Mouse (Mus musculus) CH12.LX (cell line): ENCODE results near the gene Ppil1. TPM values are rescaled to one million over a fixed set of nuclear protein-coding genes. Genes with fewer than 3 reads are reported as not detected.

ENCODE experiments used
- DNase-seq: peaks from one replicate; pipeline ENCODE4 v3.0.0-alpha.2; 2013; ENCODE audit errors: extremely low read depth
- H3K27ac ChIP-seq: 2 replicates; pipeline ENCODE4 v1.5.1; 2012; ENCODE audit warnings: low read depth, mild to moderate bottlenecking, control low read depth, moderate library complexity; ENCODE audit not compliant: insufficient read depth
- H3K27me3 ChIP-seq: replicated peaks from 2 replicates; pipeline ENCODE3; 2012; ENCODE audit warnings: inconsistent platforms
- H3K36me3 ChIP-seq, 2 experiments: replicated peaks in 1 of 2; 2 replicates each; pipeline versions ENCODE3 to v1.6.1; 2012; ENCODE audit warnings: inconsistent platforms in 1 of 2, low read length in 1 of 2, mild to moderate bottlenecking in 1 of 2, mixed read lengths in 1 of 2, moderate library complexity in 1 of 2; ENCODE audit not compliant: control insufficient read depth in 1 of 2, insufficient read depth in 1 of 2
- H3K4me1 ChIP-seq, 2 experiments: 2 replicates each; pipeline ENCODE4 v1.6.1; 2012; ENCODE audit warnings: inconsistent platforms in 1 of 2, moderate library complexity in 1 of 2; ENCODE audit not compliant: insufficient read depth in 2 of 2, control insufficient read depth in 1 of 2
- H3K4me2 ChIP-seq: 2 replicates; pipeline ENCODE4 v1.6.1; 2012; ENCODE audit warnings: low read depth, mild to moderate bottlenecking, control low read depth; ENCODE audit not compliant: poor library complexity, insufficient read depth, severe bottlenecking
- H3K4me3 ChIP-seq, 3 experiments: fragments of 150-350 bp in 1 of 3; sonication (generic) in 1 of 3; replicated peaks in 1 of 3; 2 replicates each; pipeline versions ENCODE3 to v1.5.1; 2011 to 2012; ENCODE audit warnings: low read depth in 2 of 3, low read length in 2 of 3, mild to moderate bottlenecking in 2 of 3, moderate library complexity in 2 of 3, control low read depth in 1 of 3, improper control_type of control experiment in 1 of 3, inconsistent platforms in 1 of 3, mixed read lengths in 1 of 3; ENCODE audit not compliant: poor library complexity in 1 of 3
- H3K79me2 ChIP-seq: replicated peaks from 2 replicates; pipeline ENCODE4 v1.6.1; 2012; ENCODE audit warnings: mild to moderate bottlenecking, moderate library complexity; ENCODE audit not compliant: control insufficient read depth, poor library complexity, insufficient read depth, severe bottlenecking; ENCODE audit errors: extremely low read depth
- H3K9ac ChIP-seq: 2 replicates; pipeline ENCODE4 v1.6.1; 2012; ENCODE audit warnings: low read depth, mild to moderate bottlenecking, control low read depth, moderate library complexity; ENCODE audit not compliant: insufficient read depth
- H3K9me3 ChIP-seq: replicated peaks from 2 replicates; pipeline ENCODE3; 2012; ENCODE audit warnings: low read length, inconsistent platforms, mixed read lengths
- CTCF ChIP-seq, 2 experiments: IDR thresholded peaks in 1 of 2; conservative IDR thresholded peaks in 1 of 2; 2 replicates each; pipeline ENCODE4 v1.5.1; 2011 to 2012; ENCODE audit warnings: low read depth in 2 of 2, low read length in 2 of 2, improper control_type of control experiment in 1 of 2, inconsistent platforms in 1 of 2, mild to moderate bottlenecking in 1 of 2, moderate library complexity in 1 of 2
- ELF1 ChIP-seq: IDR thresholded peaks from 2 replicates; pipeline ENCODE4 v1.6.1; 2014; ENCODE audit warnings: low read depth, mild to moderate bottlenecking, inconsistent platforms, low read length, improper control_type of control experiment
- EP300 ChIP-seq: IDR thresholded peaks from 2 replicates; pipeline ENCODE4 v1.6.1; 2011; ENCODE audit warnings: low read length, improper control_type of control experiment
- ETS1 ChIP-seq: conservative IDR thresholded peaks from 2 replicates; pipeline ENCODE4 v1.6.1; 2012; ENCODE audit warnings: low read depth, mild to moderate bottlenecking, inconsistent platforms, low read length, improper control_type of control experiment, moderate library complexity
- HCFC1 ChIP-seq: IDR thresholded peaks from 2 replicates; pipeline ENCODE4 v1.6.1; 2012; ENCODE audit warnings: low read depth, mild to moderate bottlenecking, inconsistent platforms, low read length, improper control_type of control experiment
- MEF2A ChIP-seq: IDR thresholded peaks from 2 replicates; pipeline ENCODE4 v1.6.1; 2014; ENCODE audit warnings: low read depth, mild to moderate bottlenecking, inconsistent platforms, low read length, improper control_type of control experiment, borderline replicate concordance
- NELFE ChIP-seq: IDR thresholded peaks from 2 replicates; pipeline ENCODE4 v1.6.1; 2011; ENCODE audit warnings: low read depth, low read length, improper control_type of control experiment
- PAX5 ChIP-seq: IDR thresholded peaks from 2 replicates; pipeline ENCODE4 v1.6.1; 2012; ENCODE audit warnings: low read length, inconsistent platforms, mixed read lengths
- TBP ChIP-seq: conservative IDR thresholded peaks from 2 replicates; pipeline ENCODE4 v1.6.1; 2011; ENCODE audit warnings: low read depth, low read length, improper control_type of control experiment
- USF2 ChIP-seq: conservative IDR thresholded peaks from 2 replicates; pipeline ENCODE4 v1.6.1; 2011; ENCODE audit warnings: low read depth, low read length, improper control_type of control experiment
- ZKSCAN1 ChIP-seq: IDR thresholded peaks from 2 replicates; pipeline ENCODE4 v1.6.1; 2012; ENCODE audit warnings: low read depth, inconsistent platforms, low read length, improper control_type of control experiment, borderline replicate concordance
- ZMIZ1 ChIP-seq: IDR thresholded peaks from 2 replicates; pipeline ENCODE4 v1.6.1; 2012; ENCODE audit warnings: low read depth, mild to moderate bottlenecking, inconsistent platforms, low read length, improper control_type of control experiment
- dilution Hi-C: fragments of 300-500 bp; cut with MboI; formaldehyde crosslinking; loops from 2 replicates; pipeline ENCODE4 v1.14.3; 2020; ENCODE audit warnings: low sequenced_read_pairs; ENCODE audit not compliant: extremely low pct_unique_long_range_greater_than_20kb, extremely low pct_ligation_motif_present
- in situ Hi-C: fragments of 300-500 bp; cut with MboI; formaldehyde crosslinking; loops from 3 replicates; pipeline ENCODE4 v1.14.3; 2019; ENCODE audit warnings: low sequenced_read_pairs, low pct_ligation_motif_present, low pct_unique_long_range_greater_than_20kb, mixed read lengths
- polyA plus RNA-seq: library from polyadenylated mRNA; unstranded; fragments of >175 nt; gene quantifications from 2 replicates; pipeline ENCODE4 v1.2.1, GENCODE M21; 2012; ENCODE audit warnings: low read depth; ENCODE audit not compliant: insufficient read length
- total RNA-seq, 2 experiments: library from RNA; depleted of rRNA; stranded (reverse); fragments of 300-350 nt in 1 of 2; fragments of >200 nt in 1 of 2; gene quantifications; 2 replicates each; pipeline ENCODE4 v1.2.3; 2012 to 2014

The Ppil1 gene
- total and polyA plus RNA-seq, 3 experiments: 97.2 to 143 (median 107) TPM

GRCm38 (mm10) chr17:29304376-29305057, 40.5 kb upstream of the Ppil1 start:
- Histone ChIP-seq H3K27me3 (no peaks in the 10 kb centered on the region), H3K4me1 (peaks cover 6 to 49% of the 10 kb centered on the region in 2 experiments; a peak in 3 of 4 replicates), H3K9ac (no peak overlapping the region), H3K4me3 (no peak overlapping the region), H3K36me3 (peaks cover 16 to 35% of the 10 kb centered on the region in 2 experiments), H3K9me3 (peaks cover 4% of the 10 kb centered on the region), H3K79me2 (no peaks in the 10 kb centered on the region), H3K27ac (no peak overlapping the region), H3K4me2 (no peak overlapping the region)
- dilution Hi-C loops: no loop called here
- peak; percentile 38 for DNase-seq
- in situ Hi-C loops: no loop called here
- TF ChIP-seq MEF2A: no peak
- TF ChIP-seq ELF1: 0 out of 2 replicates have a peak, but pooled peaks have one; percentile 17

GRCm38 (mm10) chr17:29303856-29304255, 39.9 kb upstream of the Ppil1 start:
- no peak overlapping the region for H3K4me3 ChIP-seq

GRCm38 (mm10) chr17:29303087-29303486, 39.1 kb upstream of the Ppil1 start:
- no peak overlapping the region for H3K4me2 ChIP-seq
- no peaks in the 10 kb centered on the region for H3K27me3 ChIP-seq
- no peak overlapping the region for H3K27ac ChIP-seq
- in situ Hi-C loops (no loop called here), dilution Hi-C loops (no loop called here)
- H3K4me3 ChIP-seq: no peak overlapping the region
- peaks cover 6 to 49% of the 10 kb centered on the region in 2 experiments; a peak in 3 of 4 replicates for H3K4me1 ChIP-seq
- H3K9me3 ChIP-seq: peaks cover 4% of the 10 kb centered on the region
- DNase-seq: peak; percentile 37
- no peaks in the 10 kb centered on the region for H3K79me2 ChIP-seq
- H3K36me3 ChIP-seq: peaks cover 28 to 48% of the 10 kb centered on the region in 2 experiments
- no peak overlapping the region for H3K9ac ChIP-seq
- TF ChIP-seq ETS1 (no peak), EP300 (no peak), NELFE (no peak), CTCF (conservative IDR thresholded peaks at IDR 0.05 in 1 of 2, IDR thresholded peaks at IDR 0.05 in 1 of 2; ENCODE audit: low read depth in 2 of 2, low read length in 2 of 2) (peak; percentile 9 to 36; a peak in 2 of 4 replicates)

More at GRCm38 (mm10) chr17:29303856-29304255, 39.9 kb upstream of the Ppil1 start:
- Histone ChIP-seq H3K9ac (no peak overlapping the region), H3K9me3 (peaks cover 4% of the 10 kb centered on the region), H3K27ac (no peak overlapping the region), H3K4me2 (no peak overlapping the region), H3K36me3 (peaks cover 23 to 41% of the 10 kb centered on the region in 2 experiments), H3K4me1 (peaks cover 6 to 49% of the 10 kb centered on the region in 2 experiments; a peak in 3 of 4 replicates), H3K79me2 (no peaks in the 10 kb centered on the region), H3K27me3 (no peaks in the 10 kb centered on the region)
- dilution Hi-C loops (no loop called here), in situ Hi-C loops (no loop called here)
- TF ChIP-seq MEF2A: no peak
- TF ChIP-seq PAX5: no peak
- no peak for TF ChIP-seq HCFC1
- no peak for TF ChIP-seq TBP
- TF ChIP-seq ZKSCAN1: no peak
- TF ChIP-seq USF2: no peak
- TF ChIP-seq ZMIZ1: no peak
- peak; percentile 43 for DNase-seq
